Mouse (Mus musculus): ENCODE results near the gene Eif1. TPM values are rescaled to one million over a fixed set of nuclear protein-coding genes. Genes with fewer than 3 reads are reported as not detected.
"Not testable (repeated sequence)": the region's sequence is repeated elsewhere in the genome, so short reads cannot be mapped to it uniquely, and the experiment has no call there.

The Eif1 gene
- polyA plus RNA-seq, 1 experiment: 131 TPM

DNA sequence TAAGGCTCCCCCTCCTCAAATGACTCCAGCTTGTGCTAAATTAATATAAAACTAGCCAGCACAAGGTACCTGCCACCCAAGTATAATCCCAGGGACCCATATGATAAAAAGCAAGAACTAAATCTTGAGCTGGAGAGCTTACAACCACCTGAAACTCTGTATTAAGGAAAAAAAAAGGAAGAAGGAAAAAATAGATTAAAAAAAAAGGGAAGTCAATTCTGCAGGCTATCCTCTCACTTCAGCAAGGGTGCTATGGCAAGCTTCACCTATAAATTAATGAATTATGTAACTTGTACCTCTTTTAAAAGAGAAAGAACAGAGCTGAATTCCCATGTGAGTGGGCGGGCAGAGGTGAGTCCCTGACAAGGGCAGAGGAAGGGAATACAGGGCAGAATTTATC, 8.0 kb upstream of the Eif1 start:
- 50% methylated on average over 1 of the region's 1 CpGs for WGBS
- no peak overlapping the region for H3K4me3 ChIP-seq (replicated peaks; ENCODE audit: extremely low read depth, low read depth, low read length)
- DNase-seq: no peak
- 0 out of 2 replicates have a peak, but pooled peaks cover 2% of the 10 kb centered on the region for H3K4me1 ChIP-seq (ENCODE audit: control insufficient read depth, insufficient read depth, low read length)
- TF ChIP-seq CTCF (IDR thresholded peaks at IDR 0.05; ENCODE audit: insufficient read depth, low read length): no peak
- TF ChIP-seq POLR2A (IDR thresholded peaks at IDR 0.05; ENCODE audit: borderline replicate concordance, extremely low read depth, low read depth, low read length): no peak

DNA sequence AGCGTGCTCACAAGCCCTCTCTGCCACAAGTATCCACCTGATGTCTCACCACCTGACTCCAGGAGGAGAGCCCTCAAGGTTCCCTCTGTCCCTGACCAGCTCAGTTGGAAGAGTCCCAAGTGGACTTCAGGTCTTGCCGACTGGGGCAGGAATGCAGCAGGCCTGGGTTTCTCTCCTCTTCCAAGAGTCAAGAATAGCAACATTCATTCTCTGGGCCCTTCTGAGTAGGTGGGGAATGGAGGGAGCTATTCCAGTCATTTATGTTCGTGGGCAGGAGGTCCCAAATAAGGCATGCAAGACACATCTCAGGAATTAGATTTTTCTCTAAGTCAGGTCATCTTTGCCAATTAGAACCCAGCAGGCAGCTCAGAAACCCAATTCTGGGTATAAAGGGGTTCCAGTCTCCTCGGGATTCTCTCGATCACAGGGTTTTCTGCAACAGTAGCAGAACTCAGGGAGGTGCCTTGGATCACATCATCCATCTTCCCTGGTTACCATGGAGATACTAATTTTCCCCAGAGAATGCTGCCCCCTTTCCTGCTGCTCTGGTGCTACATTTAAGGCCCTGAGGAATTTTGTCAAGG, 7.5 kb upstream of the Eif1 start:
- 0 out of 2 replicates have a peak, but pooled peaks cover 2% of the 10 kb centered on the region for H3K4me1 ChIP-seq (ENCODE audit: control insufficient read depth, insufficient read depth, low read length)
- TF ChIP-seq CTCF (IDR thresholded peaks at IDR 0.05; ENCODE audit: insufficient read depth, low read length) (no peak), POLR2A (IDR thresholded peaks at IDR 0.05; ENCODE audit: borderline replicate concordance, extremely low read depth, low read depth, low read length) (no peak)
- WGBS: 29% methylated on average over 5 of the region's 5 CpGs
- peak; percentile 50 for DNase-seq
- no peak overlapping the region for H3K4me3 ChIP-seq (replicated peaks; ENCODE audit: extremely low read depth, low read depth, low read length)

DNA sequence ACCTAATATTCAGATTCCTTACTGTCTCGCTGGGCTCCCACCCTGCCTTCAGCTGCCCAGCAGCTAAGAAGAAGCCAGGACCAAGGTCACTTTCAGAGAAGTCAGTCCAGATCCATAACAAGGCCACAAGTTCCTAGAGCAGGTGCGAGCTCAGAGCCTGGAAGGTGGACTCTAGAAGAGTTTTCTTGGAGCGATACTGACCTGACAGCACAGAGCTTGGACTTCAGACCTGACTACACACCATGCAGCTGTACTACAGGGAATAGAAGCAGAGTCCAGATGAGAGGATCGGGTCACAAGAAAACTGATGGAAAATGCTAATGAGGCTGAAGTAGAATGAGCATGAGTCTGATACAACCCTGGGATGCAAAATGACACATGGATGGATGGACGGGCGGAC, 6.3 kb upstream of the Eif1 start:
- no peak for DNase-seq
- 94% methylated on average over 6 of the region's 6 CpGs for WGBS
- 0 out of 2 replicates have a peak, but pooled peaks cover 2% of the 10 kb centered on the region for H3K4me1 ChIP-seq (ENCODE audit: control insufficient read depth, insufficient read depth, low read length)
- TF ChIP-seq CTCF (IDR thresholded peaks at IDR 0.05; ENCODE audit: insufficient read depth, low read length): no peak
- TF ChIP-seq POLR2A (IDR thresholded peaks at IDR 0.05; ENCODE audit: borderline replicate concordance, extremely low read depth, low read depth, low read length): no peak
- H3K4me3 ChIP-seq (replicated peaks; ENCODE audit: extremely low read depth, low read depth, low read length): no peak overlapping the region

DNA sequence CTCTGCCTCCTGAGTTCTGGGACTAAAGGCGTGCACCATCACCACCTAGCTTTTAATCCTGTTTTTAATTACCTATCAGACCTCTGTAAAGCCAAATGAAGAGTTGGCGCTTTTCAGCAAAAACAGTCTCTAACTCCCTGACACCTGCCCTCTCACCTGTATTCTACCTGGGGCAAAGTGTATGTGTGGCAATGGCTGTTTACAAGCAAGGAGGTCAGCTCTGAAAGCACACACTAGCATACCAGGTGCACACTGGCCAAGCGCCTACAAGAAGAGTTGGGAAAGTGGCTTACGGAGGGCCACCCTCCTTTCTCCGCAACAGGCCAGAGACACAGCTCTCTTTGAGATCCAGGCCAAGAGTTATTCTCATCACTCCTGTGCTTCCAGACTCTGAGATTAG, 4.2 kb upstream of the Eif1 start:
- no peak for DNase-seq
- WGBS: 90% methylated on average over 5 of the region's 5 CpGs
- TF ChIP-seq POLR2A (IDR thresholded peaks at IDR 0.05; ENCODE audit: borderline replicate concordance, extremely low read depth, low read depth, low read length) (no peak), CTCF (IDR thresholded peaks at IDR 0.05; ENCODE audit: insufficient read depth, low read length) (no peak)
- Histone ChIP-seq H3K4me3 (replicated peaks; ENCODE audit: extremely low read depth, low read depth, low read length) (no peak overlapping the region), H3K4me1 (ENCODE audit: control insufficient read depth, insufficient read depth, low read length) (0 out of 2 replicates have a peak, but pooled peaks cover 2% of the 10 kb centered on the region)

DNA sequence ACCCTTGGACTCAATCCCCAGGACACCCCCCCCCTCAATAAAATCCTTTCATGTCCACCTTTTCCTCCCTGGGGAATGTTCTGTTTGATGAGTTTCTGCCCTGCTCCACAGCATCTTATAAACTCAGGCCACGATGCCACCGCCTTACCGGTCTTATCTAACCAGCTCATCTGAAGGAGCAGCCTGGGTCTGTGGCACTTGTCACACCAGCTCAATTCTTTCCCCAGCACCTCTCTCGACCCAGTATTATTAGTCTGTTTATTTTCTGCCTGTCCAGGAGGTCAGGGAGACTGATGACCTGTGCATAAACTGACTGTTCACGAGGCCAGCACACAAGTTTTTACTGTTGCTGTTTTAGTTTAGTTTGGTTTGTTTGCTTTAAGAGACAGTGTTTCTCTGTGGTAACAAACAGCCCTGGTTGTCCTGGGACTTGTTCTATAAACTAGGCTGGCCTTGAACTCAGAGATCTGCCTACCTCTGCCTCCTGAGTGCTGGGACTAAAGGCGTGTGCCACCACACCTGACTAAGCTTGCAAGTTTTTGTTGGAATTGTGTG, 1.8 kb upstream of the Eif1 start:
- H3K4me1 ChIP-seq (ENCODE audit: control insufficient read depth, insufficient read depth, low read length): peaks cover 2% of the 10 kb centered on the region; the same call in 1 of the 2 replicates
- DNase-seq: no peak
- H3K4me3 ChIP-seq (replicated peaks; ENCODE audit: extremely low read depth, low read depth, low read length): no peak overlapping the region
- TF ChIP-seq POLR2A (IDR thresholded peaks at IDR 0.05; ENCODE audit: borderline replicate concordance, extremely low read depth, low read depth, low read length): no peak
- no peak for TF ChIP-seq CTCF (IDR thresholded peaks at IDR 0.05; ENCODE audit: insufficient read depth, low read length)
- 42% methylated on average over 6 of the region's 6 CpGs for WGBS

DNA sequence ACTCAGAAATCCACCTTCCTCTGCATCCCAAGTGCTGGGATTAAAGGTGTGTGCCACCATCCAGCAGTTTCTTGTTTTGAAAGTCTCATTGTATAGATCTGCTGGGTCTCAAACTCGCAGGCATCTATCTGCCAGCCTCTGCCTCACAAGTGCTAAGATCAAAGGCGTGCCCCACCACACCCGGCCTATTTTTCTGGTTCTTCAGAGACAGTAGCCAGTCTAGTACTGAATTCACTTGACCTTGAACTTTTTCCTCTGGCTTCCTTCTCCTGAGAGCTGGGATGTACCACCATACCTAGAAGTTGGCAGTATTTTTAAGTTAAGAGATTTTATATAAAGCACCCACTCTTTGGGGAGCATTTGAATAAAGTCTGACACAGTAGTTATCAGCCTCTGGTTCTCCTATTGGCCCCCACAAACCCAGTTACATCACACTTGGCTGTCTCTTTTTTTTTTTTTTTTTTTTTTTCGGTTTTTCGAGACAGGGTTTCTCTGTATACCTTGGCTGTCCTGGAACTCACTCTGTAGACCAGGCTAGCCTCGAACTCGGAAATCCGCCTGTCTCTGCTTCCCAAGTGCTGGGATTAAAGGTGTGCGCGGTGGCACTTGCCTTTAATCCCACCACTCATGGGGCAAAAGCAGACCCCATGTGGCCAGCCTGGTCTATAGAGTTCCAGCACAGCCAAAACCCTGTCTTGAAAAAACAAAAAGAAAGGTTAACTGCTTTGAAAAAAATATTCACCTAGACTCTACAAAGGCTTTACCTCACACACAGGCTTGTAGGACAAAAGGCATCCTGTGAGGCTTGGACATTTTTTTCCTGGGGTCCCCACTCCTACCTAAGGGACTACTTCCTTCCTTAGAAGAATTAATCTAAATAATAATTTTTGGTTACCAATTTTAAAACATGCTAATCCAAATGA, 895 bp upstream of the Eif1 start:
- TF ChIP-seq CTCF (IDR thresholded peaks at IDR 0.05; ENCODE audit: insufficient read depth, low read length) (no peak), POLR2A (IDR thresholded peaks at IDR 0.05; ENCODE audit: borderline replicate concordance, extremely low read depth, low read depth, low read length) (no peak)
- DNase-seq: no peak
- Histone ChIP-seq H3K4me1 (ENCODE audit: control insufficient read depth, insufficient read depth, low read length) (peaks cover 2% of the 10 kb centered on the region; the same call in 1 of the 2 replicates), H3K4me3 (replicated peaks; ENCODE audit: extremely low read depth, low read depth, low read length) (no peak overlapping the region)
- WGBS: 80% methylated on average over 10 of the region's 10 CpGs

DNA sequence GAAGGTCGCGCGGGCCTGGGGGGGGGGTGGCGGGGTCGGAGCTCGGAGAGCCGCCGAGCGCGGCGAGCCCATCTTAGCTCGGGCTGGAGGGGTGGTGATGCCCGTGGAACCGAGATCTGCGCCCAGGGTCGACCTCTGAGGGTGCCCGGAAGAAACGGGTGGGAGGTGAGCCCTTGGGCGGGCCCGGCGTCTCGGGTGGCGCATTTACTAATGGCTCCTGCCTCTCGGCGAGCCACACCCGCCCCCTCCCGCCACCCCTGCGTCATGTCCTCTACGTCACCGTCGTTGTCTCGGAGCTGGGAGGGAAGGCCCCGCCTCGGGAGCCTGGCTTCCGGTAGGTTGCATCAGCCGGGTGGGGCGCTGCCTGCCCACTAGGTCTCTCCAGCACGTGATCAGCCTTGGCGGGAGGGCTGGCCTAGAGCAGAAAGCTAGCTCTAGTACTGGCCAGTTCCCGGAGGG, 516 bp downstream of the Eif1 start:
- peak; percentile 73; the same call in 1 of the 2 replicates for TF ChIP-seq POLR2A (IDR thresholded peaks at IDR 0.05; ENCODE audit: borderline replicate concordance, extremely low read depth, low read depth, low read length)
- no peak for TF ChIP-seq CTCF (IDR thresholded peaks at IDR 0.05; ENCODE audit: insufficient read depth, low read length)
- Histone ChIP-seq H3K4me3 (replicated peaks; ENCODE audit: extremely low read depth, low read depth, low read length) (peak overlapping the region; percentile 97), H3K4me1 (ENCODE audit: control insufficient read depth, insufficient read depth, low read length) (peaks cover 2% of the 10 kb centered on the region; the same call in 1 of the 2 replicates)
- DNase-seq: peak; percentile 91
- WGBS: under 1% methylated on average over 39 of the region's 40 CpGs

DNA sequence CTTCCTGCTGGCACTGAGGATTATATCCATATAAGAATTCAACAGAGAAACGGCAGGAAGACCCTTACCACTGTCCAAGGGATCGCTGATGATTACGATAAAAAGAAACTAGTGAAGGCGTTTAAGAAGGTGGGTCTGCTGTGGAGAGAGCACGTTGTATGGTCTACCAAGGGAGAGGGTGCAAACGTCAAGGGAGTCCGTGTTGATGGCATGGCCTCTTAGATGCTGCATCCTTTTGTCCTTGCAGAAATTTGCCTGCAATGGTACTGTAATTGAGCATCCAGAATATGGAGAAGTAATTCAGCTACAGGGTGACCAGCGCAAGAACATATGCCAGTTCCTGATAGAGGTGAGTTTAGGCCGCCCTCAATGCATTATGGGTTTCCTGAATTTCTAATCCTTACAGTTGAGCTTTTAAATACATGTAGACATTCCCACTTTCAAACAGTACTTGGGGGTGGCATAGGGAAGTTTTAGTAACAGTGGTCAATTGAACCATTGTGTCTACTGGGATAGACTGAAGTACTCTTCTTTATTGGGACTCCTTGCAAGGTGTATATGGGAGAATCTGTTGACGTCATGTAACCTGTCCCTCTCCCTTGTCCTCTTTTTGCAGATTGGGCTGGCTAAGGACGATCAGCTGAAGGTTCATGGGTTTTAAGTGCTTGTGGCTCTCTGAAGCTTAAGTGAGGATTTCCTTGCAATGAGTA, 1.2 kb downstream of the Eif1 start:
- DNase-seq; H3K4me1 ChIP-seq (ENCODE audit: control insufficient read depth, insufficient read depth, low read length): not testable (repeated sequence)
- WGBS: 8% methylated on average over 11 of the region's 11 CpGs
- peak overlapping the region; percentile 97 for H3K4me3 ChIP-seq (replicated peaks; ENCODE audit: extremely low read depth, low read depth, low read length)

Measured in lung, adult 2 months (tissue).